Mouse (Mus musculus): ENCODE results near the gene Arhgef12. TPM values are rescaled to one million over a fixed set of nuclear protein-coding genes. Genes with fewer than 3 reads are reported as not detected.

Gene Arhgef12
- polyA plus RNA-seq, 1 experiment: 29.7 TPM

GRCm38 (mm10) chr9:43083441-43084055 lies 23.5 kb downstream of the Arhgef12 start:
- no peaks in the 10 kb centered on the region for H3K4me1 ChIP-seq (ENCODE audit: control insufficient read depth, insufficient read depth, low read length)
- H3K27ac ChIP-seq (ENCODE audit: control insufficient read depth, insufficient read depth, low read depth, low read length, poor library complexity): no peak overlapping the region
- H3K4me3 ChIP-seq (replicated peaks; ENCODE audit: control insufficient read depth, low read depth, low read length): no peak overlapping the region
- TF ChIP-seq CTCF (IDR thresholded peaks at IDR 0.05; ENCODE audit: control insufficient read depth, insufficient read depth, low read length) (no peak), POLR2A (IDR thresholded peaks at IDR 0.05; ENCODE audit: borderline replicate concordance, control insufficient read depth, low read depth, low read length) (no peak)
- 80% methylated on average over 7 of the region's 7 CpGs for WGBS

- TF ChIP-seq CTCF (IDR thresholded peaks at IDR 0.05; ENCODE audit: control insufficient read depth, insufficient read depth, low read length): no peak
- TF ChIP-seq POLR2A (IDR thresholded peaks at IDR 0.05; ENCODE audit: borderline replicate concordance, control insufficient read depth, low read depth, low read length): no peak
- 75% methylated on average over 3 of the region's 3 CpGs for WGBS
- Histone ChIP-seq H3K4me1 (ENCODE audit: control insufficient read depth, insufficient read depth, low read length) (no peaks in the 10 kb centered on the region; the same call in 1 of the 2 replicates), H3K27ac (ENCODE audit: control insufficient read depth, insufficient read depth, low read depth, low read length, poor library complexity) (no peak overlapping the region), H3K4me3 (replicated peaks; ENCODE audit: control insufficient read depth, low read depth, low read length) (no peak overlapping the region)
These were observed 28.3 kb downstream of the Arhgef12 start for GRCm38 (mm10) chr9:43078711-43079110.

GRCm38 (mm10) chr9:43076163-43076562 lies 30.9 kb downstream of the Arhgef12 start:
- WGBS: 75% methylated on average over 7 of the region's 7 CpGs
- H3K4me1 ChIP-seq (ENCODE audit: control insufficient read depth, insufficient read depth, low read length): no peaks in the 10 kb centered on the region; the same call in 1 of the 2 replicates
- no peak for TF ChIP-seq CTCF (IDR thresholded peaks at IDR 0.05; ENCODE audit: control insufficient read depth, insufficient read depth, low read length)
- TF ChIP-seq POLR2A (IDR thresholded peaks at IDR 0.05; ENCODE audit: borderline replicate concordance, control insufficient read depth, low read depth, low read length): no peak
- H3K27ac ChIP-seq (ENCODE audit: control insufficient read depth, insufficient read depth, low read depth, low read length, poor library complexity): no peak overlapping the region
- H3K4me3 ChIP-seq (replicated peaks; ENCODE audit: control insufficient read depth, low read depth, low read length): no peak overlapping the region

- H3K27ac ChIP-seq (ENCODE audit: control insufficient read depth, insufficient read depth, low read depth, low read length, poor library complexity): no peak overlapping the region
- no peak overlapping the region for H3K4me3 ChIP-seq (replicated peaks; ENCODE audit: control insufficient read depth, low read depth, low read length)
- WGBS: 84% methylated on average over 1 of the region's 1 CpGs
- no peaks in the 10 kb centered on the region; the same call in 1 of the 2 replicates for H3K4me1 ChIP-seq (ENCODE audit: control insufficient read depth, insufficient read depth, low read length)
- no peak for TF ChIP-seq POLR2A (IDR thresholded peaks at IDR 0.05; ENCODE audit: borderline replicate concordance, control insufficient read depth, low read depth, low read length)
- TF ChIP-seq CTCF (IDR thresholded peaks at IDR 0.05; ENCODE audit: control insufficient read depth, insufficient read depth, low read length): no peak
These were observed 32.4 kb downstream of the Arhgef12 start for GRCm38 (mm10) chr9:43074611-43075010.

GRCm38 (mm10) chr9:43071741-43072140 lies 35.3 kb downstream of the Arhgef12 start:
- TF ChIP-seq CTCF (IDR thresholded peaks at IDR 0.05; ENCODE audit: control insufficient read depth, insufficient read depth, low read length) (no peak), POLR2A (IDR thresholded peaks at IDR 0.05; ENCODE audit: borderline replicate concordance, control insufficient read depth, low read depth, low read length) (no peak)
- WGBS: 87% methylated on average over 2 of the region's 2 CpGs
- H3K27ac ChIP-seq (ENCODE audit: control insufficient read depth, insufficient read depth, low read depth, low read length, poor library complexity): no peak overlapping the region
- no peak overlapping the region for H3K4me3 ChIP-seq (replicated peaks; ENCODE audit: control insufficient read depth, low read depth, low read length)
- no peaks in the 10 kb centered on the region; the same call in 1 of the 2 replicates for H3K4me1 ChIP-seq (ENCODE audit: control insufficient read depth, insufficient read depth, low read length)

- H3K27ac ChIP-seq (ENCODE audit: control insufficient read depth, insufficient read depth, low read depth, low read length, poor library complexity): no peak overlapping the region
- 69% methylated on average over 4 of the region's 4 CpGs for WGBS
- no peak for TF ChIP-seq CTCF (IDR thresholded peaks at IDR 0.05; ENCODE audit: control insufficient read depth, insufficient read depth, low read length)
- no peak for TF ChIP-seq POLR2A (IDR thresholded peaks at IDR 0.05; ENCODE audit: borderline replicate concordance, control insufficient read depth, low read depth, low read length)
- no peaks in the 10 kb centered on the region; the same call in 1 of the 2 replicates for H3K4me1 ChIP-seq (ENCODE audit: control insufficient read depth, insufficient read depth, low read length)
- H3K4me3 ChIP-seq (replicated peaks; ENCODE audit: control insufficient read depth, low read depth, low read length): no peak overlapping the region
These were observed 35.9 kb downstream of the Arhgef12 start for GRCm38 (mm10) chr9:43071176-43071575.

- Histone ChIP-seq H3K4me3 (replicated peaks; ENCODE audit: control insufficient read depth, low read depth, low read length) (no peak overlapping the region), H3K27ac (ENCODE audit: control insufficient read depth, insufficient read depth, low read depth, low read length, poor library complexity) (no peak overlapping the region), H3K4me1 (ENCODE audit: control insufficient read depth, insufficient read depth, low read length) (no peaks in the 10 kb centered on the region; the same call in 1 of the 2 replicates)
- 84% methylated on average over 4 of the region's 4 CpGs for WGBS
- TF ChIP-seq POLR2A (IDR thresholded peaks at IDR 0.05; ENCODE audit: borderline replicate concordance, control insufficient read depth, low read depth, low read length) (no peak), CTCF (IDR thresholded peaks at IDR 0.05; ENCODE audit: control insufficient read depth, insufficient read depth, low read length) (no peak)
These were observed 36.5 kb downstream of the Arhgef12 start for GRCm38 (mm10) chr9:43070566-43070965.

- no peaks in the 10 kb centered on the region for H3K4me1 ChIP-seq (ENCODE audit: control insufficient read depth, insufficient read depth, low read length)
- 97% methylated on average over 2 of the region's 2 CpGs for WGBS
- no peak overlapping the region for H3K27ac ChIP-seq (ENCODE audit: control insufficient read depth, insufficient read depth, low read depth, low read length, poor library complexity)
- TF ChIP-seq POLR2A (IDR thresholded peaks at IDR 0.05; ENCODE audit: borderline replicate concordance, control insufficient read depth, low read depth, low read length) (no peak), CTCF (IDR thresholded peaks at IDR 0.05; ENCODE audit: control insufficient read depth, insufficient read depth, low read length) (no peak)
- H3K4me3 ChIP-seq (replicated peaks; ENCODE audit: control insufficient read depth, low read depth, low read length): no peak overlapping the region
These were observed 36.9 kb downstream of the Arhgef12 start for GRCm38 (mm10) chr9:43070153-43070552.

All from bone marrow, adult 2 months (tissue).